In the genomic region with DNA sequence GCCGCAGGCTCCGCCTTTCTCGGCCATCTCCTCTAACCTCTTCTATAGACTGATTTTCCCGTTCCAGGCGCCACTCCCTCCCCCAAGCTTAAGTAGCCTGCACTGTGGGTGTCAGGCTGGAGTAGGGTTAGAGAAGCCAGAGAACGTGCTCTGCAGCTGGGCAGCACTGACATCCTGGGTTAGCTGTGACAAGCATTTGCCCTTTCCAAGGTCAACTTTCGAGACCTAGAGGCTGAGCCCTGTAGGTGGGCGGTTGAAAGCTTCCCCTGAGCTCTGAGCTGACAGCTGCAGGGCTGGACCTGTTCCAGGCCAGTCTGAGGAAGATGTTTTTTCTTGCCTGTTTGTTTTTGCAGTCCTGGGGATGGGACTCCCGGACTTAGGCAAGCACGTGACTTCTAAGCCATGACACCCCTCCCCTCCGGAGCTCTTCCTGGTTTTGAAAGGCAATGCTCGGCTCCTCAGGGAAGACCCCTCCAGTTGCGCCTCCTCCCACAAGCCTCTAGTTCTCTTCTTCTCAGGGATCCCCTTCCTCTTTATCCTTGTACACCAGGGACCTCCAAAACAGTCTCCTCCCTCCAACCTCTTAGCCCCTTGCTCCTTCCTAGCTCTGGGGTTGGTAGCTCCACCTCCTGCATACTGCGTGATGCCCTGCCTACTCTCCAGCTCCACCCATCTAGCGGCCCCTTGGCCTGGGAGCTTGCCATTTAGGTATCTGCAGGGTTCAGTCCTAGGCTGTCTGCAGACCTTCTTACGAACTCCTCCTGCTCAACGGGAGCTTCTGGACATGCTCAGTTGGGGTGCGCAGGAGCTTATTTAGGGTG, we compare ENCODE assay signal across 8 mouse cellular contexts. TPM values are rescaled to one million over a fixed set of nuclear protein-coding genes. Genes with fewer than 3 reads are reported as not detected.
A peak's percentile ranks its signal among the peaks of the same experiment; 100 is the strongest.
DNase-seq lines count a peak whose midpoint lies in the region; ATAC-seq lines count a peak whose summit lies in the region.

No protein-coding gene starts in this region.

- no peak overlapping the region for H3K27ac ChIP-seq in forebrain, embryonic 13.5 days
- H3K27ac ChIP-seq in stomach, embryonic 14.5 days (ENCODE audit: low read length), result peak overlapping the region; percentile 1; the same call in 1 of the 2 replicates

- no peak overlapping the region for H3K9ac ChIP-seq in forebrain, embryonic 13.5 days
- no peak overlapping the region for H3K9ac ChIP-seq in stomach, embryonic 14.5 days (replicated peaks; ENCODE audit: low read depth, low read length)

- peak overlapping the region; percentile 18 for H3K4me3 ChIP-seq in forebrain, embryonic 13.5 days
- peak overlapping the region; percentile 22 for H3K4me3 ChIP-seq in stomach, embryonic 14.5 days (ENCODE audit: low read depth, low read length)

- 10% methylated on average over 18 of the region's 18 CpGs for WGBS in forebrain, embryonic 13.5 days
- WGBS in stomach, embryonic 14.5 days, result 13% methylated on average over 18 of the region's 18 CpGs

- H3K27me3 ChIP-seq in forebrain, embryonic 13.5 days, result no peaks in the 10 kb centered on the region
- H3K27me3 ChIP-seq in stomach, embryonic 14.5 days (ENCODE audit: control insufficient read depth, insufficient read depth, low read length), result no peaks in the 10 kb centered on the region

- intact Hi-C loops in heart, postnatal 25 days (cut with DNase I), result no loop called here

- peak; percentile 28 for DNase-seq in right cerebral cortex, adult 18-20 months
- no peak for DNase-seq in right cerebral cortex, postnatal 36 days (ENCODE audit: low spot score in 2 of 2)
- DNase-seq in heart, postnatal 25 days (ENCODE audit: low spot score), result peak; percentile 8
- DNase-seq in kidney, postnatal 36 days, result peak; percentile 26 to 58
- no peak for DNase-seq in urinary bladder, adult 2 months (ENCODE audit: low spot score)

- peaks cover 20% of the 10 kb centered on the region for H3K4me1 ChIP-seq in forebrain, embryonic 13.5 days
- peaks cover 9% of the 10 kb centered on the region for H3K4me1 ChIP-seq in stomach, embryonic 14.5 days (ENCODE audit: control insufficient read depth, insufficient read depth, low read length)

- H3K9me3 ChIP-seq in forebrain, embryonic 13.5 days (replicated peaks), result no peaks in the 10 kb centered on the region
- H3K9me3 ChIP-seq in stomach, embryonic 14.5 days (ENCODE audit: control insufficient read depth, low read depth, low read length), result no peaks in the 10 kb centered on the region

- peak; percentile 68; the same call in 1 of the 2 replicates for ATAC-seq in forebrain, embryonic 13.5 days
- 0 out of 2 replicates have a peak, but pooled peaks have one; percentile 38 for ATAC-seq in megakaryocyte, adult 5-6 weeks (ENCODE audit: poor library complexity, severe bottlenecking)
- peak; percentile 80 for ATAC-seq in stomach, embryonic 14.5 days (ENCODE audit: insufficient number of reproducible peaks, insufficient read depth, low FRiP score, low read depth)

- no peaks in the 10 kb centered on the region for H3K36me3 ChIP-seq in forebrain, embryonic 13.5 days (ENCODE audit: poor library complexity, severe bottlenecking)
- no peaks in the 10 kb centered on the region for H3K36me3 ChIP-seq in stomach, embryonic 14.5 days (ENCODE audit: control insufficient read depth, insufficient read depth, low read length)

- H3K4me2 ChIP-seq in forebrain, embryonic 13.5 days, result peak overlapping the region; percentile 55
- H3K4me2 ChIP-seq in stomach, embryonic 14.5 days (replicated peaks; ENCODE audit: low read depth, low read length), result peak overlapping the region; percentile 43

RNA-seq across cellular contexts. Expression of a gene that starts 47.7 kb away (rescaled TPM):
- polyA plus RNA-seq in forebrain, embryonic 13.5 days (2015; fragmentation: Nextera tagmentation; extraction: Ambion mirVana), result 0.08 TPM in 1 of 2 replicates, not detected in the other
- not detected for total RNA-seq in heart, postnatal 25 days (2021)
- total RNA-seq in megakaryocyte, adult 5-6 weeks (2015), result not detected in 2 replicates
- not detected in 2 replicates for total RNA-seq in megakaryocyte, adult 5-6 weeks (2017)
- not detected in 2 replicates for polyA plus RNA-seq in stomach, embryonic 14.5 days (2014; fragmentation: Nextera tagmentation; extraction: Ambion mirVana)
- not detected in 2 replicates for polyA plus RNA-seq in urinary bladder, adult 2 months (2012; rRNA removed)

Comparison
In these comparisons a context has a peak if more than half of its experiments do, and no peak if none do; other contexts are left out.
1. DNase-seq: peak in right cerebral cortex, adult 18-20 months (single experiment), heart, postnatal 25 days (single experiment) and kidney, postnatal 36 days (2 of 2); none in right cerebral cortex, postnatal 36 days (0 of 2) and urinary bladder, adult 2 months (single experiment).
2. Peak in every context shown above with its lines, with median percentiles within 50 percentile points of each other: ATAC-seq.